Mouse (Mus musculus): ENCODE measurements at regions not wholly inside any gene's neighbourhood (a gene's known extent, or its start where the extent isn't known, plus 50 kb on each side); places are given as distances from the start of the nearest gene placed in this dataset.

DNA sequence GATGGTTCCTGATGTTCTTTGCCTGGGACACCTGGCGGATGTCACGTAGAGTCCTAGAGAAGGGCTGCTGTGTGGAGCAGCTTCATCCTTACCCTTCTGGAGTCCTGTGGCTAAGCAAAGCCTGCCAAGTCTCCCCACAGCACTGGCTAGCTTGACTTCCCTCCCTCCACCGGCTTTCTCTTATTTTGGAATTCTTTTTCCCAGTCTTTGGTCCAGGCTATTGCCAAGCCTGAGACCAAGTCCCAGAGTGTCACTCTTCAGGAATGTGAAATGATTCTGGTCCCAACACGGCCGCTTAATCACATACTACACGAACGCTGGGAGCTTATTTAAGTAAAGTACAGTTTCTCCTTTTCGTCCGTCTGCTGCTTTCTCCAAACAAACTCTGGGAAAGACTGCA, 146.4 kb downstream of the Fndc1 start:
- DNase-seq (ENCODE audit: low spot score in 2 of 2), result no peak

DNA sequence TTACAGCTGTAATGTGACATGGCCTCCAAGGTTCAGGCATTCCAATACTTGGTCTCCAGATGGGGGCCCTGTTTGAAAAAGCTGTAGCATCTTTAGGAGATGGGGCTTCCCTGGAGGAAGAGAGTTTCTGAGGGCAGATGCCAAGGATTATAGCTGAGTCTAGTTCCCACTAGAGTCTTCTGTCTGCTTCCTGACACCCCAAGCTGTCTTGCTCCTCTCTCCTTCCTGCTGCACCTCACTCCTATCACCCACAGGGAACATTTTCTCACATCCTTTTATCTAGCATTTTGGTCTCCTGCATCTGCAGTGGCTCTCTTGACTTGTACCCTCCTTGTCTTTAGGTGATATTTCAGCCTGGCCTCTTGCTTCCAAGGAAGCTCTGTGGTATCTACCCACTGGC, 147.3 kb downstream of the Fndc1 start:
- DNase-seq (ENCODE audit: low spot score in 2 of 2), result no peak

DNA sequence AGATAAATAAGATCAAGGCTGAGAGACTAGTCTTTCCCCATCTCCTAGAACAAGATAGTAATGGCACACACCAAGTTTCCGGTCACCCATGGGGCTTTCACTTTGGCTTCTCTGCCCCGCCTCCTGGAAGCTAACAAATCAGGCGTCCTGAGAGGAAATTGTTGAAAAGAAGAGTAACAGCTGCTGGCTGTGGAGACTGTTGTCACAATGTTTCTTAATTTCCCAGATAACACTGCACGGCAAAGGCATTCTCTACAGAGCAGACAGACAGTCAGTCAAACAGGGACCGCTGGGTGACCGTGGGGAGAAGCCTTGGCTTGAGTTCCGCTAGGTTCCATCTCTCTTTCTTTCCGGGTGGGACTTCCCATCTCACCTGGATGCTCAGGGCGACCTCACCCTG, 148.2 kb downstream of the Fndc1 start:
- no peak for DNase-seq (ENCODE audit: low spot score in 2 of 2)

DNA sequence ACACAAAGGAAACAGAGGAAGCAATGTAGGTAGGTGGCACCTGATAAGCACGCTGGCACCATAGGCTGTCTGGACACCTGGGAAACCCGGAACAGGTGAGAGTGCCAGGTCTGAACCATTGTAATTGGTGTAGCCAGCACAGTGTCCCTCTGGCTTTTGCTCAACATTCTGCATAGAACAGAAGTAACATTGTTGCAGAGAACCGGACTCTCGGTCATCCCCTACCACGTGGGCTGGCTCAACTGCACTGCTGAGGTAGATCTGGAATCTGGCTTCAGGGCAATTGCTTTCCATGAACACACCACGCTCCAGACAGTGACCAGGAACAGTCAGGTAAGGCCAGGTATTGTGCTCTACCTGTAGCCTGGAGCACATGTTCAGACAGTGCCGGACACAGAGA, 149.3 kb downstream of the Fndc1 start:
- no peak for DNase-seq (ENCODE audit: low spot score in 2 of 2)

DNA sequence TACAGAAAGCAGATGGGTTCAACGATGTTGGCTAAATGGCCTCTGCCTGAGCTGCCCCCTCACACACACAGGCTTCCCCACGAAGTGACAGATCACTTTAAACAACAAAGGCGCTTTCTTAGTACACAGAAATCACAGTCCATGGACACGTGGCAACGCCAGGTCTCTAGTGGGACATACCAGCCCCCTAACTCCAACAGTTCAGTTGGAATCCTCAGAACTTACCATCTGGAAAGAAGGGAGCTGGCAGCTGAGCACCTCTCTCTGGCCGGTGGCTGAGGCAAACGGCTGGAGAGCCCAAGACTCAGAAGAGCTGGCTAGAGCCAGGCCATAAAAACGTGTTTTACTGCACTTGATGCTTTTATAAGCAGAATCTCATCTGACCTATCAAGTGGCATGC, 149.8 kb downstream of the Fndc1 start:
- no peak for DNase-seq (ENCODE audit: low spot score in 2 of 2)

DNA sequence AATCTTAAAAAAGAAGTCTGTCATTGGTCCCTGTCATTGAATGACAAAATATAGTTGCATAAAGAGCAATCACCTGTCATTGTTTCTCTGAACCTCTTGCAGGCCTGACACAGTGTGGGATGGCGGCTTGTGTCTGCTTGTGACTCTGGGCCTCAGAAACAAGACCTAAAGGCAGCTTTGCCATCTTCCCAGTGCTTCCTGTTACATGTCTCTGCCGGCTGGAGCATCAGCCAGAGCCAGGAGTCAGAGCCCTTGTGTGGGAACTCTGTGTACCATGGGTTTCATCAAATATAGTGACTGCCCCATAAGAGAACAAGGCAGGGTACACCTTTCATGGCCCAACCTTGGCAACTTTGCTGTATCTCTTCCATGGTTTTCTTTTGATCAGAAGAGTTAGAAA, 150.3 kb downstream of the Fndc1 start:
- DNase-seq (ENCODE audit: low spot score in 2 of 2), result no peak

DNA sequence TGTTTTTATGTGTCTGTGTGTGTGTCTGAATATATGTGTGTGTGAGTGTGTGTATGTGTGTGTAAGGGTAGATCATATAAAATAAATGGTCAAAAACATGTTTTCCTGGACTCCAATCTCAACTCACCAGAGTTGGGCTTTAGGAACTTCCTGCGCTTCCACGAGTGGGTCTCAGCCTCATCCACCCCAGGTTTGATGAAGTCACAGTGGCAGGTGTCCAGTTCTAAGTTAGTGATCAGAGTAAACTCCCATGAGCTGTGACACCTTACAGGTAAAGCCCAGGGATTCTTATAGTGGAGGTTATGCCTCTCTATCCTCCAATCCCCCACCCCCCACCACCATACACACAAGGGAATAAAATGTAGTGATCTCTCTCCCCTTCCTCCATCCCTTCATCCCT, 152.6 kb downstream of the Fndc1 start:
- DNase-seq (ENCODE audit: low spot score in 2 of 2), result no peak

DNA sequence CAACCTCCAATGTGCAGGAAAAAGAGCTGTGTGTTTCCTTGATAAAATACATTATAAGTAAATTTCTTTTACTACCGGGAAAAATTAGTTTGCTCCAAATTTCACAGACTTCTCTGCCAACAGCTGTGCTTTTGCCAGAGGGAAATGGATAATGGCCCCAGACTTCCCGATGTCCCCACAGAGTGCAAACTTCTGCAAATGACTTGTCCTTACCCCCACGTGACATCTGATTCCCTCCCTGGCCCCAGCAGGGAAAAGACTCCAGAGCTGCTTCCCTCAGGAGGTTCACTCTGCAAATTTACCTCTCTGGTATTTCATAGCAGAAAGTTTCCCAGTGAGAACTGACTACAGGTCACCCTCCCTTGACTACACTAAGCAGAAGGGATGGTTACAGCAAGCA, 159.3 kb downstream of the Fndc1 start:
- no peak for DNase-seq (ENCODE audit: low spot score in 2 of 2)

DNA sequence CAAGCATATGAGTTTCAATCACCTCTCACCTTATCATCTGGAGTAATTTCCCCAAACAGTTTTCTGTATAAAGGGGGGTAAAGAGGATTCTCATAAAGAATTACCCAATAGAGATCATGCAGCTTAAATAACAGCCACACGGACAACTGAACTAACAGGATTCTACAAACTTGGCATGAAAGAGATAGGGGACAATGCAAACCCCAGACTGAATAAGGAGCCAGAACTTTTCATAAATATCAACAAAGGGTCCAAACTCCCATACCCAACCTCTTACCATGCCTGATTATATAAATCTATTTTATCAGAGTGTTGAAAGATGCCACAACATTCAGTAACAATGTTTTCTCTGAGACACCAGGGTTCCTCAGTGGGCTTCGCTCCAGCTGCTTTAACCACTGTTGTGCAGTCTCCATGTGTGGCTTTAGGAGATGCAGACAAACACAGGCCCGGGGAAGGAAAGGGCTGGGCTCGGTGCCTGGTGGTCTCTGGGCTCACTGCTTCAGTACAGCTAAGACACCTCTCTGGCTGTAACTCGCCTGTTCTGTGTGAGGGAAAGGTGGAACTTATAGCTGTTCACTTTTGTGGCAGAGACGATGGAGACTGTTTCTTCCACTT, 160.2 kb downstream of the Fndc1 start:
- no peak for DNase-seq (ENCODE audit: low spot score in 2 of 2)

DNA sequence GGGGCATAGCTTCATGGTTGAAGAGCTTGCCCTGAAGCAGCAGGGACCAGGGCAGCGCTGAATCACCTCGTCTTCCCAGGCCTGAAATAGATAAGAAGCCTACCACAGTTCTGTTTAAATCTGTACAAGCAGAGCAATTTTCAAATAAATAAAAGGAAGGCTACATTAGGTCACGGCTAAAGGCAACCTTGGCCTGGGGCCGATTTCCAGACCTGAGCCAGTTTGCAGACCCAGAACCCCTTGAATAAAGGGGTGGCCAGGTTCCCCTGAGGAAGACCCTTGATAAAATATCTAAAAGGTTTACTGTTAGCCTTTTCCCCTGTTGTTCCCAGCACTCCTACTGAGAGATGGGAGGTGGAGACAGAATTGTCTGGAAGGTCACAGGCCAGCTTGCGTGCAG, 160.9 kb downstream of the Fndc1 start:
- DNase-seq (ENCODE audit: low spot score in 2 of 2), result no peak

DNA sequence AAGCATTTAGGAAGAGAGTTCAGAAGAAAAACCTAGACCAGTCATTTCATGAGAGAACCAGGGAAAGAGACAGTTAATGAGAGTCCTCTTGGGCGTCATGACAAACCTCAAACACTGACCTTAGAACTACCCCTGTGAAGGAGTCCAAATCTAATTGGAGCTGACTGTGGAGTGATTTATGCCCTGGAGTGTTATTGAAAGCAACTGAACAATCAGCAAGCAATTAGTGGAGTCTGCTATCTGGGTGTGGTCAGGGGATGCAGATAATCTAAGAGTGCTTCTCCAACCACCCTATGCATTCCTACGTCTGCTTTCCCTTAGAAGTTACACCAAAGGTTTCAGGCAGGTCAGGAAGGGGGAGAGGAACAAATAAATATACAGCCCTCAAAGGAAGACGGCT, 161.4 kb downstream of the Fndc1 start:
- DNase-seq (ENCODE audit: low spot score in 2 of 2), result no peak

DNA sequence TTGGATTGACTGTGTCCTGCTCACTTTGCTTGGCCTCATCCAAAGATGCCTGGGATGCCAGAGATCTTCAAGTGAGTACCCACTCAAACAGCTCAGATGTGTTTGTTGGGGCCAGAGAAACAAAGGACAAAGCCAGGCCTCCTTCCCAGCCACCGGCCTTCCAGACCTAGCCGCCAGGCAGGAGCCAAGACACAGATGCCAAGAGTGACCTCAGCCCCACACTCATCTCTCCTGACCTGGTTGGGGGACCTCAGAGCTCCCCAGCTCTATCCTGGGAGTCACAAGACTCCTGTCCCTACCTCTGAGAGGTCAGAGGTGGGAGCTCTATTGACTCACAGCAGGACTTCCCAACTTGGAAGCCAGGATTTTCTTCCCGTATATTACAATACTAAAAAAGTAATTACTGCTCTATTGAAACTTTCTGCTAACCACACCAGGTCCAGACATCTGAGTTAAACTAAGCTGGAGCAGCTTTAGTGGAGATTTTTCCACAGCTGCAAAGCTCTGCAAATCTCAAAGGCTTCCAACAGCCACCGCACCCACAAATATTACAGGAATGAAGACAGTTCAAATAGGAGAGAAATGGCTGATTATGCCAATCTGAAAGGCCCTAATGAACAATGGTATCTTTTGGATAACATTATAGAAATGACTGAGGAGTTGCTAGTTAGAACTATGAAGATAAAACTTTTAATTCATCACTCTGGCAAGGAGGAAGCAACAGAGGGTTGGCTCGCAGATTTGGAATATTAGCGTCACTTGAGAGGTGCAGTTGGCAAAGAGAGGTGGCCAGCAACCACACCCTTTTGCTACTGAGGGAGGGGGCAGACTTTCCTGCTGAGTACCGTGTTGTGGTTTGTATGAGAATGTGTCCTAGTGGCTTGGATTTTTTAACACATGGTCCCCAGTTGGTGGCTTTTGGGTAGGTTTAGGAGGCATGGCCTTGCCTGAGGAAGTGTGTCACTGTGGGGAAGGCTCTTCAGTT, 162.9 kb downstream of the Fndc1 start:
- no peak for DNase-seq (ENCODE audit: low spot score in 2 of 2)

DNA sequence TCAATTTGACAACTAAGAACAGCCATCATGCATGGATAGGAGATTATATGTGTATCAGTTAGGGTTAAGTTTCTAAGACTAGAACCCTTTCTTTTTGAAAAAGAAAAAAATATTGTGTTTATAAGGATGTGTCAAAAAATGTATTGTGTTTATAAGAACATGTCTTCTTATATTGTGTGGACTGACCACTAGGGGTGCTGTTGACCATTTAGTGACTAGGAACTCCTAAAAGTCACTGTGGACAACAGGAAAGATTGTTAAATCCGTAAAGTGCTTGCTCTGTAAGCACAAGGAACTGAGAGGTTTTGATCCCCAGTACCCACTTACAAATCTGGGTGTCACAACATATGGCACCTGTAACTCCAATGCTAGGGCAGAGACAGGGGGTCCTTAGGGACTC, 170.6 kb downstream of the Fndc1 start:
- no peak for DNase-seq (ENCODE audit: low spot score in 2 of 2)

DNA sequence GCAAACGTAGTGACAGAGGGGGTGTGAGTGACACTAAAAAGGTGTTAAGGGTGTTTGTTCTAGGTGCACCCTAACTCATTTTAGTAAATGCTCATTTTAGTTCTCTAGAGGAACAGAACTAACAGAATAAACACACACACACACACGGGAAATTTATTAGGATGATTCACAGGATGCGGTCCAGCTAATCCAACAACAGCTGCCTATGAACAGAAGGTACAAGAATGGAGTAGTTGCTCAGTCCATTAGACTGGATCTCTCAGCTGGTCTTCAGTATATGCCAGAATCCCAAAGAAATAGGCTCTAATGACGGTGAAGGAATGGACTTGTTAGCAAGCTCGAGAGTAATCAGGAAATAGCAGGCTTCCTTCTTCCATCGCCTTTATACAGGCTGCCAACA, 171.1 kb downstream of the Fndc1 start:
- DNase-seq (ENCODE audit: low spot score in 2 of 2), result no peak

DNA sequence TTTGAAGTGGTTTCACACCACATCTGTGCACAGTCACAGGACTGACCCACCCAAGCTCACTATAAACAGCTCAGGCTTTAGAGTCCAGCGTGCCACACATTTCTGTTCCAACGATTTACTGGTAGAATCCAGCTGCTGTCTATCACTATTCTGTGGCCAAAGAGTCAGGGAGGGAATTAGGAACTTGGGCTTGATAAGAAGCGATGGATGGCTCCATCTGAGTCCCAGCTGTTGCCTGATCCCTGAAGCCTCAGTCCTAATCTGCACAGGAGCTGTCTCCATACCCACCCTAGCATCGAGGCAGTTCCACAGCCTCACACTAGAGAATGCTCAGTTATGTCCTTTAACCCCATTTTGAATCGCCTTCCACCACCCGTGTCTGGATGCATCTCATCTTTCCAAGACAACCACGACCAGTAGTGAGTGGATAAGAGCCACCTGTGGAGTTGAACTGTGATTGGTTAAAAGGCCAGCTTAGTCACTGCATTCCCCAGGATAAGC, 173.0 kb downstream of the Fndc1 start:
- DNase-seq (ENCODE audit: low spot score in 2 of 2), result no peak

DNA sequence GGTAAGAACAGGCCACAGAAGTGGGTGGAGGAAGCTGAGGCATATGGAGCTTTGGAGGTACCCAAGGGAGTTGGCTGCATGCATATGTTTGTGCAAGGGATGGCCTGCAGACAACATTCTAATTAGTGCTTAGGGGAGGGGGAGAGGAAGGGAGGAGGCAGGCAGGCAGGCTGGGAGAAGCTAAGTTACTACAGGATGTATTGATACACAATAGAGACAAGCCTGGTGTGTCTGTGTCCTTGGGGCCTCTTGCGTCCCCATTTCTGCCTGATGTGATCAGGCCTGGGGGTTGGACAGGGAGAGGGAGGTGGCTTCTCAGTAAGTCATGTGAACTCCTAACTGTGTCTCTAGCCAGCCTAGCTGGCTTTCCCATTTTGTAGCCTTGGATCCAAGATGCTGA, 175.1 kb downstream of the Fndc1 start:
- DNase-seq (ENCODE audit: low spot score in 2 of 2), result no peak

DNA sequence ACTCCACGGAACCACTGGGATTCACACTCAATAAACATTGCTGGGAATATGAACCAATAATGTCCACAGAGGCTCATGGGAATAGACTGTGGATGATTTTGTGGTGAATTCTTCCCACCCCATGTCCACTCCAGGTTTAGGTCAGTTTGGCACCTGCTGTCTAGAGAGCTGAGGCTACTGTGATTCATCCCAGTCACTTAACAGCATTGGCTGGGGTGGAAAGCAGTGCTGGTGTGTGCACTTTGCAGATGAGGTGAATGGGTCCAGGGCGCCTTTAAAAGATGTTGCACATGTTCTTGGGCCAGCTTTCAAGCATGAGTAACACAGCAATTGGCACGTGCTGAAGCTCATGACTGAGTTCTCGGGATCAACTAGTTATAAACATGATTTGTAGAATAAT, 176.7 kb downstream of the Fndc1 start:
- DNase-seq (ENCODE audit: low spot score in 2 of 2), result no peak

DNA sequence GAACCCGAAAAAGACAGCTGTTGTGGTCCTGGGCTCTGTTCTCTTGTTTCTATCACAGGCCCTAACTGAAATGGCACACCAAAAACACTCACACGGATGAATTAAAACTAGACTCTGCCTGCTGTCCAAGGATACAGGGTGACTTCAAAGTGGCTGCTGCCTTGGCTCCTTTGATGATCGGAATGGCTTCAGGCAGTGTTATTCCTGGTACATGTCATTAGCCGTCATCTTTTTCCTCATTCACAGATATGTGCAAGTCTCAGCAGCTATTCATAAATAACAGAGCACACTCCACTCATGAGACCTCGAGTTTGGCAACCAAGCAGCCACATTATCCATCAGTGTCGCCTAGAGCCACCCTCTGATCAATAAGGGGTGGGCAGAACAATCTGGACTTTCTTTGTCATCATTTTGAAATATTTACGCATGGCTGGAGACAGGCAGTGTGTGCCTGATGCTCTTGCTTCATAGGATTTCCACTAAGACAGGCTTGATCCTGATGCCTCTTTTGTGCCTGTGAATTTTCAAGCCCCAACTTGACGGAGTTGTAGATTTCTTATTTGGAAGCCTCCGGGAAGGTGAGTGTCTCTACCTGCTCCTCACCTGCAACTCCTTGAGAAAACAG, 182.1 kb downstream of the Fndc1 start:
- no peak for DNase-seq (ENCODE audit: low spot score in 2 of 2)

DNA sequence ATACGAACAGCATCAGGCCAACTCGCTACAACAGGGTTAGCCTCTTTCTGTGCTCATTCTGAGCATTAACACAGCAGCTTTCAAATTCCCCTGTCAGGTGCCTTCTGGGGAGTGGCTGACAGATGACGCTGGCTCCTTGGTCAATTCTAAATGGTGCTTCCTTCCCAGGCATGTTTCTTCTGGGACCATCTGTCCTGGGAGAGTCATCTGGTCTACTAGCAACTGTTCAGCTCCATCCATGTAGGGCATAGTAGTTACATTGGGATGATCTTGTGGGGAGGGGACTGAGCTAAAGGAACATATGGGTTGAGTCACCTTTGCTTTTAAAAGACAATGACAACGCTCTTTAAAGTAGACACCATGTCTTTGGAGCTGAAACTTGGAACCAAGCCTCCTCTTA, 183.5 kb downstream of the Fndc1 start:
- no peak for DNase-seq (ENCODE audit: low spot score in 2 of 2)

DNA sequence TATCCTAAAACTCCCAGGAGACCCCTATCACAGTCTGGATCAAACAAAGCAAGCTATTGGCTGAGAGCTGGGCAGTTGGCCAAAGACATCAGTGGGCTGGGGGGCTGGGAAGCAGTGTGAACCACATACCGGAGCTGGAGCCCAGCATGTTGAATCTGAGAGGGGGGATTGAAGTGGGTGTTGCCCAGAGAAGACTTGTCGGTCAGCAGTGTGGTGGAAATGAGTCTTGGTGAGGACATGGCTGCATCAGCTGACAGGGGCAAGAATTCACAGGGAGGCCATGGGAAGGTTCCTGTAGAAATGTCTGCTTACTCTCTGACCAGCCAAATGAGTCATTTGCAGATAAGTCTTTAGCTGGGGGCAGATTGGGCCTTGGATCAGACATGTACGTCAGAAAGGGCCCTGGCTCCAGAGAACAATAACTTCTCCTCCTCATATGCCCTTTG, 184.6 kb downstream of the Fndc1 start:
- DNase-seq (ENCODE audit: low spot score in 2 of 2), result peak in 1 of 2 experiments; percentile 10

DNA sequence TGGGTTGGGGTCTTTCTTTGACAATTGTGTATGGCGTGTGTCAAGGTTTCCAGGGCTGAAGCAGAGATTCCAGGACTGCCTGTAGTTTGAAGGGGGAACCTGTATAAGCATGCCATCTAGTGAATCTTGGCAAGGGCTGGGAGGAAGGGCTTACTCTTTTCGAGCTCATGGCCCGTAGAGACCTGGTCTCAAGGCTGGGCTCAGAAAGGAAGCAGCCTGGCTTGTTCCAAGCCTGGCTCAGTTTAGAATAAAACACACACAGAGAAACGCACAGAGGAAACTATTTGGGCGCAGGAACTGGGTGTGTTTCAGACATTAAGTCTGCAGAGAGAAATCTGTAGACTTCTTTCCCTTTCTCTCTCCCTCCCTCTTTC, 192.8 kb downstream of the Fndc1 start:
- no peak for DNase-seq (ENCODE audit: low spot score in 2 of 2)
